Mouse (Mus musculus): Measurements from ENCODE around the gene Mrpl19. TPM values are rescaled to one million over a fixed set of nuclear protein-coding genes. Genes with fewer than 3 reads are reported as not detected.

The Mrpl19 gene
- polyA plus RNA-seq, 1 experiment from 2014 or later: 15.8 TPM

DNA sequence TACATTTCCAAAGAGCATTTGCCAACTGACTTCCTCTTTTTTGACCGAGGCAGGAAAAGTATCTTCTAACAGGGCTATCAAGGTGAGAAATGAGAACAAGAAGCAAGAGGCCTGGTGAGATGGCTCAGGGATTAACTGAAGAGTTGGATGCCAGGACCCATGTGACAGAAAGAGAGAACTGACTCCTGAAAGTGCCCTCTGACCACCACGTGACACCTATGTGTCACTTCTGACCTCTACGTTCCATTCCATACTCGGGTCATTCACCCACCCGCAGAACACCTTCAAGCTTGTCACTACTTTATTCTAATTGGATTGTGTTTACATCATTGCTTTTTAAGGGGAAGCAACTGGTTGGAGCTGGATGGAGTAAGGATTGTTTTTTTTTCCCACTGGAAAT lies 20.8 kb upstream of the Mrpl19 start:
- no peaks in the 10 kb centered on the region for H3K9me3 ChIP-seq (ENCODE audit: low read length)
- H3K9ac ChIP-seq (replicated peaks; ENCODE audit: low read depth): no peak overlapping the region
- H3K36me3 ChIP-seq (ENCODE audit: insufficient read depth, low read length): no peaks in the 10 kb centered on the region
- no peak overlapping the region for H3K4me3 ChIP-seq (ENCODE audit: low read depth, low read length)
- no peak for TF ChIP-seq EP300 (IDR thresholded peaks at IDR 0.05)
- TF ChIP-seq CTCF (IDR thresholded peaks at IDR 0.05): no peak
- WGBS: 29% methylated on average over 5 of the region's 5 CpGs
- H3K4me1 ChIP-seq (ENCODE audit: insufficient read depth, low read depth, low read length): 0 out of 2 replicates have a peak, but pooled peaks cover 3% of the 10 kb centered on the region
- H3K27me3 ChIP-seq (replicated peaks; ENCODE audit: insufficient read depth, low read length): no peaks in the 10 kb centered on the region
- H3K4me2 ChIP-seq (replicated peaks; ENCODE audit: low read depth, low read length): no peak overlapping the region
- H3K27ac ChIP-seq (ENCODE audit: low read length): no peak overlapping the region
- DNase-seq (ENCODE audit: low spot score) (no peak), ATAC-seq (no peak)

DNA sequence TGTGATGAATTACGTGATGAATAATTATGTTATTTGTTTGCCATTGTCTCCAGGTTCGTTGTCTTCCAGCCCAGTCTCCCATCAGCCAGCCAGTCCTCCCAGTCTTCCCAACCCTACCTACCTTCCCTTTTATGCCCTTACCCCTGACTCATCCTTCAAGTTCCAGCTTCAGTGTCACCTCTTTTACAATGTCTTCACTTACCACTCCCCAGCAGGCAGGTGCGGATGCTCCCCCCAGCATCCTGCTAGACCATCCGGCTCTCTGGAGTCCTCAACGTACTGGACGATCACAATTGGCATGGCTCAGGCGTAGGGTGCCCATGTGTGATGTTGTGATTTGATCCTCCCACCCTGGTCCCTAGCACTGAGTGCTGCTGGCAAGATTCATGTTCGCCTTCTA lies 20.4 kb upstream of the Mrpl19 start:
- Histone ChIP-seq H3K4me1 (ENCODE audit: insufficient read depth, low read depth, low read length) (0 out of 2 replicates have a peak, but pooled peaks cover 2% of the 10 kb centered on the region), H3K9ac (replicated peaks; ENCODE audit: low read depth) (no peak overlapping the region), H3K9me3 (ENCODE audit: low read length) (no peaks in the 10 kb centered on the region), H3K36me3 (ENCODE audit: insufficient read depth, low read length) (no peaks in the 10 kb centered on the region), H3K4me2 (replicated peaks; ENCODE audit: low read depth, low read length) (no peak overlapping the region), H3K27ac (ENCODE audit: low read length) (no peak overlapping the region), H3K27me3 (replicated peaks; ENCODE audit: insufficient read depth, low read length) (no peaks in the 10 kb centered on the region), H3K4me3 (ENCODE audit: low read depth, low read length) (no peak overlapping the region)
- 86% methylated on average over 8 of the region's 8 CpGs for WGBS
- TF ChIP-seq EP300 (IDR thresholded peaks at IDR 0.05) (no peak), CTCF (IDR thresholded peaks at IDR 0.05) (no peak)
- ATAC-seq: no peak
- DNase-seq (ENCODE audit: low spot score): no peak

DNA sequence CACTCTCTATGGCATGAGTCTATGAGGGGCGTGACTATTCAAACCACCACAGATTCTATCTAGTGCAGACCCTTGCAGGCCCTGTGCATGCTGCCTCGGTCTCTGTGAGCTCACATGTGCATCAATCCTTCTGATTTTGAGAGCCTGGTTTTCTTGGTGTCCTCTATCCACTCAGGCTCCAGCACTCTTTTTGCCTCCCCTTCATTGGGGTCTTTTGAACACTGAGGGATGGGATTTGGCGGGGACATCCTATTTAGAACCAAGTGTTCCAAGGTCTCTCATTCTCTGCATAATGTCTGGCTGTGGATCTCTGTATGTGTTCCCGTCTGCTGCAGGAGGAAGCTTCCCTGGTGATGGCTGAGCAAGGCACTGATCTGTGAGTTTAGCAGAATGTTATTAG lies 13.5 kb upstream of the Mrpl19 start:
- whole genome bisulfite sequencing: 78% methylated on average over 4 of the region's 4 CpGs
- ATAC-seq: no peak
- Histone ChIP-seq H3K4me2 (replicated peaks; ENCODE audit: low read depth, low read length) (no peak overlapping the region), H3K27me3 (replicated peaks; ENCODE audit: insufficient read depth, low read length) (no peaks in the 10 kb centered on the region), H3K9me3 (ENCODE audit: low read length) (no peaks in the 10 kb centered on the region), H3K27ac (ENCODE audit: low read length) (no peak overlapping the region), H3K36me3 (ENCODE audit: insufficient read depth, low read length) (no peaks in the 10 kb centered on the region), H3K9ac (replicated peaks; ENCODE audit: low read depth) (no peak overlapping the region), H3K4me3 (ENCODE audit: low read depth, low read length) (no peak overlapping the region), H3K4me1 (ENCODE audit: insufficient read depth, low read depth, low read length) (no peaks in the 10 kb centered on the region)
- TF ChIP-seq CTCF (IDR thresholded peaks at IDR 0.05): no peak
- TF ChIP-seq EP300 (IDR thresholded peaks at IDR 0.05): no peak
- no peak for DNase-seq (ENCODE audit: low spot score)

DNA sequence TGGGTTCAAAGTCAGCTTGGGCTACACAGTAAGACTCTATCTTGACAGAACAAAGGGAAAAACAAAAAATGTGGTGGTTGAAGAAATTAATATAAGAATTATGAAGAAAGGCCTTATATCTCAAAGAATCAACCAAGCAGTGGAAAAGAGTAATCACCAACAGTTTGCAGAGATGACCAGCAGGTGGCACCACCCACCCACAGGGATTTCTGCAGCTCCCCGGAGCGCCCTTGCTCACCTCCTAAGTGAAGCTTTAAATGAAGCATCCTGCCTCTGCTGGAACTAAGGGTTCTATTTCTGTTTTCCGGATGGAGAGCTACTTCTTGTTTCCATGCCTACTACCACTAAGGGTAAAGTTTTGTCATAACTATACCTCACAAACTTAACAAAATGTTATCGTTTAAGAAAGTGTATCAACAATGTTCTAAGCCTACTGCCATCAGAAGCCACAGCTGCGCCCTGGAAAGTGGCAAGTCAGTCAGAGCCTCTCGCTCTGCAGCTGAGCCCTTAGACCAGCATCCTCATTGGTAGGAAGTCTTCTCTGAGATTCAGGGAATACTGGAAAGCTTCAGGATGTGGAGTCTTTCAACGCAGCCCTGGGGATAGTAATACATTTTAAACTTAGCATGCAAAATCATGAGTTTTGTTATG lies 10.3 kb upstream of the Mrpl19 start:
- peak; percentile 78 for DNase-seq (ENCODE audit: low spot score)
- H3K4me2 ChIP-seq (replicated peaks; ENCODE audit: low read depth, low read length): no peak overlapping the region
- no peaks in the 10 kb centered on the region for H3K27me3 ChIP-seq (replicated peaks; ENCODE audit: insufficient read depth, low read length)
- no peak overlapping the region for H3K4me3 ChIP-seq (ENCODE audit: low read depth, low read length)
- no peaks in the 10 kb centered on the region for H3K9me3 ChIP-seq (ENCODE audit: low read length)
- WGBS: 30% methylated on average over 7 of the region's 7 CpGs
- ATAC-seq: peak; percentile 71
- H3K36me3 ChIP-seq (ENCODE audit: insufficient read depth, low read length): no peaks in the 10 kb centered on the region
- TF ChIP-seq CTCF (IDR thresholded peaks at IDR 0.05) (peak; percentile 92), EP300 (IDR thresholded peaks at IDR 0.05) (no peak)
- H3K27ac ChIP-seq (ENCODE audit: low read length): no peak overlapping the region
- H3K4me1 ChIP-seq (ENCODE audit: insufficient read depth, low read depth, low read length): no peaks in the 10 kb centered on the region
- H3K9ac ChIP-seq (replicated peaks; ENCODE audit: low read depth): no peak overlapping the region

DNA sequence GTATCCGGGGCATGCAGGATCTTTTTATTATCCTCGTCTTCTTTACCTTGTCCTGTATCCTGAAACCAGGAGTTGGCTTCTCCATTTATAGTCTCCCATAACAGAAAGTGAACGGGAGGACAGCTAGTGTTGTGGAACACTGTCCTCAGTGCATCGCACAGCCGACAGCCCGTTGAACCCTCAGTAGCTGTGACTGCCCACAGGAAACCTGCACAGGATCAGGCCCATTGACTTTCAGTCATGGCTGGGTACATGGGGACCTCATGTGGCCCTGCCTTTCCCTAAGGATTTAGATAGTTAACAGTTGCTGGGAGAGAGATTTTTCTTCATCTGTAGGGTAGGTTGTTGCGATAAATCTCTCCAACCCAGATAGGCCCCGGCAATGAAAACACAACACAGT lies 6.8 kb upstream of the Mrpl19 start:
- Histone ChIP-seq H3K4me1 (ENCODE audit: insufficient read depth, low read depth, low read length) (no peaks in the 10 kb centered on the region), H3K27me3 (replicated peaks; ENCODE audit: insufficient read depth, low read length) (no peaks in the 10 kb centered on the region), H3K36me3 (ENCODE audit: insufficient read depth, low read length) (no peaks in the 10 kb centered on the region), H3K9me3 (ENCODE audit: low read length) (no peaks in the 10 kb centered on the region), H3K27ac (ENCODE audit: low read length) (no peak overlapping the region), H3K4me3 (ENCODE audit: low read depth, low read length) (no peak overlapping the region), H3K9ac (replicated peaks; ENCODE audit: low read depth) (no peak overlapping the region), H3K4me2 (replicated peaks; ENCODE audit: low read depth, low read length) (no peak overlapping the region)
- no peak for DNase-seq (ENCODE audit: low spot score)
- no peak for ATAC-seq
- WGBS: 83% methylated on average over 8 of the region's 8 CpGs
- TF ChIP-seq EP300 (IDR thresholded peaks at IDR 0.05): no peak
- no peak for TF ChIP-seq CTCF (IDR thresholded peaks at IDR 0.05)

DNA sequence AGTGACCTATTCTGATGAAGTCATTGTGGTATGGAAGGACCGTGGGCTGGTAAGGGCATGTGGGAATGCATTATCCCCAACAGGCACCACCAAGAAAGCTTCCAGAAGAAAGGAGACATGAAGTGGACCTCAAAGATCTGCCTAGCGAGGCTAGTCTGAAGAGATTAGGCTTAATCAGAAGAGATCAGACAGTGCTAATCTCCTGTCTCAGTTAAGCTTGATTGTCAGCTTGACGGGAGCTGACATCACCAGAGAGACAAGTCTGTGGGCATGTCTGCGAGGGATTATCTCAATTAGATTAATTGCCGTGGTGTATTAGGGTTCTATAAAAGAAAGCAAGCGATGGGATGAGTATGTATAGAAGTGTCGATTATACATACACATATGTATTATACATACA lies 5.4 kb upstream of the Mrpl19 start:
- 79% methylated on average over 7 of the region's 7 CpGs for WGBS
- no peak overlapping the region for H3K4me2 ChIP-seq (replicated peaks; ENCODE audit: low read depth, low read length)
- no peak for ATAC-seq
- H3K4me1 ChIP-seq (ENCODE audit: insufficient read depth, low read depth, low read length): no peaks in the 10 kb centered on the region
- TF ChIP-seq EP300 (IDR thresholded peaks at IDR 0.05) (no peak), CTCF (IDR thresholded peaks at IDR 0.05) (no peak)
- H3K36me3 ChIP-seq (ENCODE audit: insufficient read depth, low read length): no peaks in the 10 kb centered on the region
- no peak overlapping the region for H3K27ac ChIP-seq (ENCODE audit: low read length)
- H3K4me3 ChIP-seq (ENCODE audit: low read depth, low read length): no peak overlapping the region
- no peaks in the 10 kb centered on the region for H3K9me3 ChIP-seq (ENCODE audit: low read length)
- DNase-seq (ENCODE audit: low spot score): no peak
- H3K27me3 ChIP-seq (replicated peaks; ENCODE audit: insufficient read depth, low read length): no peaks in the 10 kb centered on the region
- no peak overlapping the region for H3K9ac ChIP-seq (replicated peaks; ENCODE audit: low read depth)

Data from lung, postnatal 0 days (tissue).